Mouse (Mus musculus): ENCODE results near the gene Rasal3.
A peak's percentile ranks its signal among the peaks of the same experiment; 100 is the strongest.

Rasal3 gene

DNA sequence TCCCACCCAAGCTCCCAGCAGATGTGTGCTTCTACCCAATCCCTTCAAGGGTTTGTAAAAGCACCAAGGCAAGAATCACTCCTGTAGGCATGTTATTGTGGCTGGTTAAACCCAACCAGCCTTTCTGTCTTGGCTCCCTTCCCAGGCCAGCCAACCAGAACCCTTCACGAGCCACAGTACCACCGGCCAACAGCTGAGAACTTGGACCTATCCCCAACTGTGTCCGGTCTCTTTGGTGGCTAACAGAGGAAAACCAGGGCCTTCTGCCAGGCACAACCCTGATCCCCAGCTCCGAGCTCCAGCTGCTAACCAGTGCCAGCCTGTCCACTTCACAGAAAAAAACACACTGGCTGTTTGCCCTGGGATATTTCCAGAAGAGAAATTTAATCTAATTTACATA lies 49.7 kb downstream of the Rasal3 start:
- peak; percentile 89 for DNase-seq

DNA sequence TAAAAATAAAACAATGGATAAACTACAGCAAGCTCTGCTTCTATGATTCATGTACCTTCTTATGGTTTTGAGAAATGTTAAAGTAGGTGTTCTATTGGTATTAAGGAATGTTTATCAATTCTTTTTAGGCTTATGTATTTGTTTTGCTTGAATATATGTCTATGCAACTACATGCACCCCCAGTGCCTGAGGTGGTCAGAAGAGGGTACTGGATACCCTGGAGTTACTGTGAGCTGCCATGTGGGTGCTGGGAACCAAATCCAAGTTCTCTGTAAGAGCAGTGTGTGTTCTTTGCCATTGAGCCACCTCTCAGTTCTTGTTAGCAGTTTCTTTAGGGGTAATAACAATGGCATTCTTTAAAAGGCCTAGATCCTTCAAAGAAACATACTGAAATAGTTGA lies 51.7 kb downstream of the Rasal3 start:
- no peak for DNase-seq

DNA sequence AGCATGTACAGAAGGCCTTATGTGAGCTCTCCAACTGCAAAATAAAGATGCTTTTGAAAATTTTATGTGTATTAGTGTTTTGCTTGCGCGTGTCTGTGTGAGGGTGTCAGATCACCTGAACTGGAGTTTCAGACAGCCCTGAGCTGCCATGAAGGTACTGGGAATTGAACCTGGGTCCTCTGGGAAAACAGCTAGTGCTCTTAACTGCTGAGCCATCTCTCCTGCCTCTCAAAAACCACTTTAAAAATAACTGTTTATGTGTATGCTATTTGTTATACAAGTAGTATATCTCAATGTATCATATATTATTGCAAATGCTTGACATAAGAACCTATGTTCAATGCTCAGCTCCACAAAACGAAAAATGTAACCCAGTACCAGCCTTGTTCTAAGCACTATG lies 52.1 kb downstream of the Rasal3 start:
- no peak for DNase-seq

DNA sequence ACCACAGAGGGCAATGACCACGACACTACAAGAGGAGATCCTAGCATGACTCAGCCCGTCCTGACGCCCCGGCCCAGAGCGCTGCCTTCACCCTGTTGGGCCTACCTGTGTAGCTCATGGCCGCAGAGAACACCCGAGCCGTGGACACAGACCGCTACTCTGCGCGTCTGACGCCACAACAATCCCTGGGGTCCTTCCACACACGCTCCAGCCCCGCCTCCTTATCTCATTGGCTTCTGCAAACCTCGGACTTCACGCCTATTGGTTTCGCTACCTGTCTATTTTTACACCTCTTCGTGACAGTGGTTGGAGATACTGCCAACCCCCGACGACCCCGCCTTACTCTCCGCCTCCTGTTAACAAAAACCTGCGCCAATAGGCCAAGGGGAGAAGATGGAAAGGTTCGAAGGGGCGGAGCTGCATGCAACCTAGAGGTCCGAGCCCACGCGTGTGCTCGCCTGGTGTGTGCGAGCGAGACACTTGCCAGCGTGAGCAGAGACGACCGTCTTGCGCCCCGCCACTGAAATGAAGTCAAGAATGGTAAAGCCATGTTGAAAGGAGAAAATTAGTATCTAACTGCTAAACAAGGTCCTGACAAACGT lies 52.9 kb downstream of the Rasal3 start, which contains the start of gene Akap8l:
Akap8l (minus strand) TSS at position 226 of the 602 bp plus-strand sequence.
- peak; percentile 99 for DNase-seq

DNA sequence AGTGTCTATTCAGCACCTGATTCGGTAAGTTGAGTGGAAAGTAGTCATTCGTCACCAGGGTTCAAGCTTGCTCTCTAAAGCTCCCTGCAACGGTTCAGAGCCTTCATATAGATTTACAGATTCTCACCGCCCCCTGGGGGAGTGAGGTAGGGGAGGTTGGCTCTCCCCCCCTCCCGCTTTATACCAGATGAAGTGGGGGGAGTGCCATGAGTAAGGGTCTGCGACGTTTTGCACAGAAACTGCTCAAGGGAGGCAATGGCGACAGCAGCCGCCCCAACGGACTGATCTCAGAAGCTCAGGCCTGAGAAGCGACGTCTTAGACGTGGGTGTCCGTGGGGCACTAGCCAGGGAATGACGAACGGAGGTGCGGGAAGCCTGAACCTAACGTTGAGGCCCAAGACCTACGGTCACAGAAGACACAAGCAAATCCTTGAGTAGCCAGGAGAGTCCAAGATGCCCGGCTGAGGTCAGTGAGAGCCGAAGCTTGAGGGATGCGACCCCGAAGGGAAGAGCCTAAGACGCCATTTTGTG lies 53.5 kb downstream of the Rasal3 start:
- DNase-seq = peak; percentile 50

DNA sequence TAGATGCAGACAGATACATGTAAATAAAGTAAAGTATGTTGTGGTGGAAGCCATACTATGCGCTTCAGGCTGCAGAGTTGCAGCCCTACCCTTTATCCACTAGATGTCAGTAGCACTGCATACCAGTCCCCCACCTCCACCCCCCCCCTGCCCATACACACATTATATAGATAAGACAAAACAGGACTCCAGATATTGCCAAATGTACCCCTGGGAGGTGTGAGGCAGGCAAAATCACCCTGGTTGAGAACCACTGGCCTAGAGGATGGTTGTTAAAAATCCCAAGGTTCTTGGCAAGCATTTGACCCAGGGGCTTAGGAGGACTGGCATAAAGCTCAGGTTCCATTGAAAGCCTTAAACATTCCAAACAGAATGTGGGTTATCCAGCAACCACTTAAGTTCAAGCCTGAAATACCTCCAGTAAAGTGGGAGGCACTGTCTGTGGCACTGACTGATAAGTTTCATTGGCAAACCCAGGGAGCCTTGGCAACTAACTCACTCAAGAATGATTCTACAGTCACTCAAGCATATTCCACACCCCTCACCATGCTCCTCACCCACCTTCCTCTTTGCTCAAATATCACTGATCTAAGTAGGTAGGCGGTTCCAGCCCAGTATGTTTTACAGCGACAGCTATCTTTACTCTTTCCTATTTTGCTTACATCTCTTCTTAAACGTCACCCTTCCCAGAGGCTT lies 54.2 kb downstream of the Rasal3 start:
- DNase-seq = peak; percentile 58

DNA sequence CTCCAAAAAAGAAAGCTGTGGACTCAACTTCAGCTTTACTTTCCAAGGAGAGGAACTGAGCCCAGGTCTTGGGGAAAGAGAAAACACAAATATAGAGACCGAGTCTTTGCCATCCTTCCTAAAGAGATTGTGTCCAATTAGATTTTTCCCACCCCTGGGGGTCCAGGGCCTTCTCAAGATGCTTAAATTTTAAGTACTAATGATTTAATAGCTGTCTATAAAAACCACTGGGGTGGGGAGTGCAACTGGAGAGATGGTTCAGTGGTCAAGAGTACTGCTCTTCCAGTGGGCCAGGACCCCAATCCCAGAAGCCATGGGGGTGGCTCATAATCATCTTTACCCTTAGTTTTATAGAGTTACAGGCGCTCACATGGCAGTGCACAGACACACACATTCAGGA lies 55.0 kb downstream of the Rasal3 start:
- no peak for DNase-seq

DNA sequence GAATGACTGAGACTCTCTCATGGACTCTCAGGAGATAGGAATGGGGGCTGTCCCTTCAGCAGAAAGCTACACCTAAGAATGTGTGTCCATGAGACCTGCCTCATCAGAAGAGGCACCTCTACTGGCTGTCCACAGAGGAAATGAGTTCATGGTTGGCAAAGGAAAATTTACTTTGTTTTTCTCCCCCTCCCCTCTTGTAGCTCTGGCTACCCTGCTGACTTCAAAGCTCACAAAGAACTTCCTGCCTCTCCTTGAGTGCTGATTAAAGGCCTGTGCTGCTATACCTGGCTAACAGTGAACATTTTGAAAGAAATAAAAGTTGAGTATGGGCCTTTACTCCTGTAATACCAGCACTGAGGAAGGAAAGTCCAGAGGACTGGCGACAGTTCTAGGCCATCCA lies 62.3 kb downstream of the Rasal3 start:
- no peak for DNase-seq

Data from layer of hippocampus, adult 9-11 months (tissue).